Mouse (Mus musculus): Measurements from ENCODE around the gene Rrad.

Rrad gene

DNA sequence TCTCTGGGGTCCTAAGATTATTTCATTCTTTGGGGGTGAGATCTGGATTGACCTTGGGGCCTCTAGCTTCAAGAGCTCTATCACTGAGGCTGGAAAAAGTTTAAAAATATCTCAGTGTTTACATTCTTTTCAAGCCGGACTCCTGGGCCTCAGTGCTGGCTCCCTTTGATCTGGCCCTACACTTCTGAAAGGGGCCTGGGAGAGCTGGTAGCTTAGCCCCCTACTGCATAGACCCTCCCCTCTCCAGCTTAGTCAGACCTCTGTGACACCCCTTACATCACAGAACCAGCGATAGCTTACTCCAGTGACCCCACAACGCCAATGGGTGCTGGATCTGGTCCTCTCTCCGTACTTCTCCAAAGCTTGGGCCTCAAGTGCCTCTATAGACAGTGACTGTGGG is 19.5 kb downstream of the Rrad start:
- no peak for DNase-seq

DNA sequence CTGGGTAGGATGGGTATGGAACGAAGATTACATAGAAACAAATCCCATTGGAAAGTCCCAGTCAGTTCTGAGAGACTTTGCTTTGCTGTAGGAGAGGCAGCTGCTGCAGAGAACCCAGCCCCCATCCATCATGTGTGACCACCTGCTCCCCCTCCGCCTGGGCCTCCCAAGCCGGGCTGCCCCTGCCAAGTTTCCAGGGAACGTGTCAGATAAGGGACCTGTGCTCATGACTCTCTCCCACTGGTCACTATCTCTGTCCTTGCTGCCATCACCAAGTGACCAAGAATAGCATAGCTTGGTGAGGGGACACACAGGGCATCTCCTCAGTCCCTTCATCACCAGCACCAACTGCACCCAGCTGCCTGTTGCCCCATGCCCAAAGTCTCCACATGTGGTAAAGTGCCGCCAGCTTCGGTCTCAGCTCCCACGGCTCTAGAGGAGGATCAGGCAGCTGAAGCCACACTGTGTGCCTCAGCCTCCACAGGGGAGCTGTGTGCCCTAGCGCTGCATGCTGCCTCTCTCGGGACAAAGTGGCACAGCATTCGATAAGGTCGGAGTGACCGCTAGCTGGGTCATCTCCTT is 20.9 kb downstream of the Rrad start:
- no peak for DNase-seq

DNA sequence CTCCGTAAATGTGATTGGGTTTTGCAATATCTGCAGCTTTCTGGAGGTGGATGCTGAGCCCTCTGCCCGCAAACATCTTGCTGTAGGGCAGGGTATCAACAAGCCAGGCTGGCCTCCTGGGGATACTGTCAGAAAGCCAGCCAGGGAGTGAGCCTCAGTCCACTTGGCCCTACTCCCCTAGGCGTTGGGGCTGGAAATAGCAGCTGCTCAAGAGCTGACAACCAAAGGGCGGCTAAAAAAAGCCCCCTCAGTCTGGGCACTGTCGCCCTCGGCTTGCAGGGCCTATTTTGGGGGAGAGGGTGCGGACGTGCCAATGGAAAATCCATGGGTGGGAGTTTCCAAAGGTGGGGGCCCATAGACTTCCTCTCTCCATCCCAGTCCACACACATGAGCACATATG is 21.9 kb downstream of the Rrad start:
- DNase-seq, result no peak

DNA sequence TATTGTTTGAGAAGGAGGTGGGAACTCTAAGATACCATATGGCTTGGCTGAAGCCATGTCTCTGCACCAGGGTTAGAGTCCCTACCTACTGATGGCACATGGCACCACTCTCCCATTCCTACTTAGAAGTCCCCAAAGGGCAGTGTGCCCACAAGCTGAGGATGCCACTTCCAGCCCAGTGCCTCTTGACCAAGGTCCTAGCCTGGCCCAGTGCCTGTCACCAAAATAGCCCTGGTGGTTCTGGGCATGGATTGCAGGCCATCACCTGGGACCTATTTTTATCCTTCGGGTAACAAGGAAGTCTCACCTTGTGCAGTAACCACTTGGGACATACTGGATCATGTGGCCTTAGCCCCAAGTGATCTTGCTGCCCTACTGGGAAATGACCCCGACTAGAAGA is 23.2 kb downstream of the Rrad start:
- no peak for DNase-seq

DNA sequence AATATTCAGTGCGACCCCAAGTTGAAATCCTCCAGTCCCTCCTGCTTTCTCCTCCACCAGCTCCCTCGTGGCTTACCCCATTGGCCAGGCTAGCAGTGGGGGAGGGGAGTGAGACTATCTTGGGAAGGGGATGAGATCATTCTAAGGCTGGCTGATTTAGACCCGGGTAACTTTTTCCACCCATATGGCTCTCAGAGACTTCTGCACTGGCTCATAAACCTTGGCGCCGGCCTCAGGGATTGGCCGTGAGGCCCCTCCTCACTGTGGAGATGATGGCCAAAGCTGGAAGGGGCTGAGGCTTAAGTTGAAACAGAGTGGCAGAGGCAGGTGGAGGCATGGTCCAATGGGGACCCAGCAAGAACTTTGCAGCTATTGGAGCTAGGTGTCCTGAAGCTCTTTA is 24.8 kb downstream of the Rrad start:
- no peak for DNase-seq

DNA sequence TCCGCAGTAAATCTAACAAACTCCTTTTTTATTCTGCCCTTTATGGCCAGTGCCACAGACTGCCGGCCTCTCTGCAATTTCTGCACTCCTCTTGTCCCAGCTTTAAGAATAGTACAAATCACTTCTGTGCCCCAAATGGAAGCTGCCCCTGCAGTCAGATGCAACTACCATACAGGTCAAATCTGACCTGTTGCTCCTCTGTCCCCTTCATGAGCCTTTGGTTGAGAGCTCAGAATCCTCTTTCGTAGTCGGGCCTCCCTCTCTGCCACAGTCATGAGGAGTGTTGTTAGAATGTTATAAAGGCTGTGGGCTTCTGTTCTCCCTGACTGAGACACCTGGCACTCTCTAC is 27.9 kb downstream of the Rrad start:
- no peak for DNase-seq

DNA sequence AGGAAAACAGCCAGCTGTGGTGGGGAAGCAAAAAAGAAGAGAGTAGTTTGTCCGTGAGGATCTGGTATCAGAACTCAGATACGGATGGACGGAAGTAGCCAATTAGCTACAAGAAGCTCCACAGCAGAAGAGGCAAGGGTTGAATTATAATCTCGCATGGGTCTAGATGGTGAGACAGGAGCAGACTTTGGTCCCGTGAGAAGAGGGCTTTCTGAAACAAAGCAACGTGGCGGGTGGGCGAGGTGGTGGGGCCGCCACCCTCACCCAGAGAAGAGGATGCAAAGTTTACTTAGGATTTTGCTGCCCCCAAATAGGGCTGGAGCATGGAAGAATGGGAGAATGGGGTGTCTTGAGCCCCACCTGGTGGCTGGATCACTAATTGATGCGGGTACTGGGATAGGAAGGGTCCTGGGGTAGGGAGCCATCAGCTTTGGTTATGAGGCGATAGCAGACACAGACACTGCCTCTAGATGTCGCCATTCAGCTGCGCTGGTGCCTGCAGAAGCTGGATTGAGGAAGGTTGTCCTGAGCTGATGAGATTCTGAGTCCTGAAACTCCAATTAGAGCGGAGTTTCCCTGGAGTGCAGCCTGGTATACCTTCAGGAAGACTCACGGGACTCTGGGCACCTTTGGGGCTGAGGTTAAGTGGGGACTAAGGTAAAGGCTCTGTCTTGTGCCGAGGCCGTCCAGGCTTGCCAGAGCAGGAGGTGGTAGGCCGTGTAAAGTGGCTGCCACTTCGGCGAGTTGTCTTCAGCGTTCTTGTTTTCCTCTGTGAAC is 28.5 kb downstream of the Rrad start:
- DNase-seq, result peak; percentile 80

DNA sequence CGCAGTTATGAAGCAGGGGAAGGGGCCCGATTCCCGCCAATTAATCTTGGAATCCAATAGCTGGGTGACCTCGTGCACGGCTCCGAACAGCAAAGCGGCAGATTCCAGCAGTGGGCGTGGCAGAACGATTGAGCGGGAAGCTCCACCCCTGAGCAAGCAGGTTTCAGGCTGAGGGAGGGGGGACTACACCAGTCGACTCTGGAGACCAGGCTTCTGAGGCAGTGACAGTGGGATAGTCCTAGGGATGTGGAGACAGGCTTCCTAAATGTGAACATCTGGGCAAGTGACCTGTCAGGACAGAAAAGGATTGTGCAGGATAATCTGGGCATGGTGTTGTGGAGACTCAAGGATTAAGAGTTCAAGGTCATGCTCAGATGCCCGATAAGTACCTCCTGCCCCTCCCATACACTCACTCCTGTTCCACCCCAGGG is 29.2 kb downstream of the Rrad start:
- no peak for DNase-seq

DNA sequence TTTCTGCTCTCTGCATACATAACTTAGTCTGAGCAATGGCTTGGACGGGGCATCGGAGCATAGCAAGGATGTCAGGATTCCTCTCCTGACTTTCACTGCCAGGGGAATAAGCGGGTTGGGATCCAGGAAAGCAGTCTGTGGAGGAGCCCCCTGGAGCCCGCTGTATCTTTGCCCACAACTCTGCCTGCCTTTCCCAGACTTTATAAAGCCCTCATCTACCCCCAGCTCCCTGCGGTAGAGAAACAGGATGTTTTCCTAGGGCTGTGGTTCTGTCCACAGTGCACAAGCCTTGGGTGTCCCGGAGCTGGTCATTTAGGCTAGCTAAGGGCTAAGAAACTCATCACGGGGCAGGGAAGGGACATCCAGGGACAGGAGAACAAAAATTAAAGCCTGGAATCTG is 29.7 kb downstream of the Rrad start:
- no peak for DNase-seq

DNA sequence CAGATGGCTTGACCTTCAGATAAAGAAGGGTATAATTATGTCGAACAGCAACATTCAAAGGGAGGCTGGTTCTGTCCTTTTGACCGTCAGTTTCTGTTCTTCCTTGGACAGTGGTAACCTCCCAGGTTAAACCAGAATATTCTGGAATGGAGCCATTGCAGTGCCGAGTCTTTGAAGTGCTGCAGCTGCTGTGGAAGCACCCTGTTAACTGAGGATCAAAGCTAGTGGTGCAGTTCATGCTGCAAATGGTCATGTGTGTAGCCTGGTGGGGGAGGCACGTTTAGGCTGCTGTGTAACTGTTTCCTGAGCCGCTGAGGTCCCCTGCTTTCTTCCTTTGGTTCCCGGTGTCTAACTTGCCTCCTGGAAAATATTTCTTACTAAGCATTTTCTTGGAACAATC is 32.6 kb downstream of the Rrad start:
- no peak for DNase-seq

DNA sequence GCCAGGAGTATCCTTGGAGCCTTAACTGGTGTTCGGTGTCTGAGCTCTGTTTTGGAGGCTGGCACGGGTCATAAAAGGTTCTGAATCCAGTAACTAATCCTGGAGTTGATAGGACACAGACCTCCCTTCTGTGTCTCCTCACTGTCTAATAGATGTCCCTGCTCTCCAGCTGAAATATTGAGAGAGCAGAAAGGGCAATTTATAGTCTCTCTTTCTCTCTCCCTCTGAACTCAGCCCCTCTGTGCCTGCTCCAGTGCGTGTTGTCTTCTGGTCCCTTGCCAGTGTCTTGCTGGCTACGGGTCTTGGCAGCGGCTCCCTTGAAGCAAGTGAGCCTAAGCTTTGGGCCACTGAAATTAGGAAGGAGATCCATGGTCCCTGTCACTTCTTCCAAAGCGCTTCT is 33.5 kb downstream of the Rrad start:
- no peak for DNase-seq

DNA sequence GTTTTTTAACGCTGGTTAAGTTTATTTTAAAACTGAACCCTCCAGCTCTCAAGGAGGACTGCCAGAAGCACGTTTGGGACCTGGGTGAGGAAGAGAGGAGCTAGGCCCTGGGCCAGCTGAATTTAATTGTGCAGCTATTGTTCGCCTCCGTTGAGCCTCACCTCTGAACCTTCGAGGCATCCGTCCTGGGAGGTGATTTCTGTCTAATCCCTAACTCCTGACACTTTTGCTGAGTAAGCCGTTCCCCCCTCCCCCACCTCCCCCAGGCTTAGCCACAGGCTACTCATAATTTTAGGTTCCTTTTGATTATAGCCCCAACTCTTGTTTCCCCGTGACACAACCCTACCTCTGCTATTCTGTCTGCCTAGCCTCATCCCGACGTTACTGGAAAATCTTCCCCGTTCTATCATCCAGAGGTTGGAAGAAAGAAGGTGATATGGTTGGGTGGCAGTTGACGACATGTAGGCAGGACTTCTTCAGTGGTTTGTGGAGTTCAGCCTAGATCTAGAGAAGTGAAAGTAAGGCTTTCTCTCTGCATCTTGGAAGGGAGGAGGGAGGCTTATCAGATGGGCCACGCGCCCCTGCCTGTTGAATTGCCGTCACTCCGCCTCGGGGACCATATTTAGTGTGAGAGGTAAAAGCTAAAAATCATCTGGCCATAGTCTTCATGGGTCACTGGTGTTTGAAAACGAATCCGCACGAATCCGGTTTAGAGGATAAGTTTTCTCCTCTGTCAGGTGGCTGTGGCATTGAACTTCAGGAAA is 35.2 kb downstream of the Rrad start:
- no peak for DNase-seq

DNA sequence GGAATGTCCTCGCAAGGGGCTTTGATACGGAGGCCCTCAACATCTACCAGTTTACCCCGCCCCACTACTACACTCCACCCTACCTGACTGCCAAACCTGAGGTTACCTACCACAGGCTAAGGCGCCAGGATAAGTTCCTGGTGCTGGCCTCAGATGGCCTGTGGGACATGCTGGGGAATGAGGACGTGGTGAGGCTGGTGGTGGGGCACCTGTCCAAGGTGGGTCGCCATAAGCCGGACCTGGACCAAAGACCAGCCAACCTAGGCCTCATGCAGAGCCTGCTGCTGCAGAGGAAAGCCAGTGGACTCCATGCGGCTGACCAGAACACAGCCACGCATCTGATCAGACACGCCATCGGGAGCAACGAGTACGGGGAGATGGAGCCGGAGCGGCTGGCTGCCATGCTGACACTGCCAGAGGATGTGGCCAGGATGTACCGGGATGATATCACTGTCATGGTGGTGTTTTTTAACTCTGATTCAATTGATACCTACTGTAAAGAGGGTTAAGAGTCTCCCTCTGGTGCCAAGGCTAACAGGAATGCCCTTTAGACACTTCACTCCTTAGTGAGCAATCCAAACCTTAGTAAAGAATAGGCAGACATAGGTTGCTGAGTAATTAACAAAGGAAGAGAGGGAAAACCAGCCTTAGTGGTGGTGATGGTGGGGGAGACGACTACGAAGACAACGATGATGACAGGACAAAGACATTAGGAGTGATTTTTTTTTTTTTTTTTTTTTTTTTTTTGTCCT is 36.3 kb downstream of the Rrad start:
- DNase-seq, result no peak

DNA sequence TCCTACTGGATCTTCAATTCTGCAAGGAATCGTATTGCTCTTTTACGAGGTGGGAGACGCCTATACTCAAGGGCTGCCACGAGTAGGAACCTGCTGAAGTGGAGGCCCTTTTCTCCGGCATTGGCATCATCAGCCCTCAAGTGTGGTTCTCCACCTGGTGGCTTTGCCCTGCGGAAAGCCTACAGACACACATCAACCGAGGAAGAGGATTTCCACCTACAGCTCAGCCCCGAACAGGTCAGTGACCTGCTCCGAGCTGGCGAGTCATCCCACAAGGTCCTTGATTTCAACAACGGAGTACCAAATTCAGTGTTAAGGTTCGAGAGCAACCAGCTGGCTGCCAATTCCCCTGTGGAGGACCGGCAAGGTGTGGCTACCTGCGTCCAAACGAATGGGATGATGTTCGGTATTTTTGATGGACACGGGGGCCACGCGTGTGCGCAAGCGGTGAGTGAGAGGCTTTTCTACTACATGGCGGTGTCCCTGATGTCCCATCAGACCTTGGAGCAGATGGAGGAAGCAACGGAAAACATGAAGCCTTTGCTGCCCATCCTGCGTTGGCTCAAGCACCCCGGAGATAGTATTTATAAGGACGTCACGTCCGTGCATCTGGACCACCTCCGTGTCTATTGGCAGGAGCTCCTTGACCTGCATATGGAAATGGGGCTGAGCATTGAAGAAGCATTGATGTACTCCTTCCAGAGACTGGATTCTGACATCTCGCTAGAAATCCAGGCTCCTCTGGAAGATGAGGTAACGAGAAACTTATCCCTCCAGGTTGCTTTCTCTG is 37.4 kb downstream of the Rrad start:
- DNase-seq, result no peak

DNA sequence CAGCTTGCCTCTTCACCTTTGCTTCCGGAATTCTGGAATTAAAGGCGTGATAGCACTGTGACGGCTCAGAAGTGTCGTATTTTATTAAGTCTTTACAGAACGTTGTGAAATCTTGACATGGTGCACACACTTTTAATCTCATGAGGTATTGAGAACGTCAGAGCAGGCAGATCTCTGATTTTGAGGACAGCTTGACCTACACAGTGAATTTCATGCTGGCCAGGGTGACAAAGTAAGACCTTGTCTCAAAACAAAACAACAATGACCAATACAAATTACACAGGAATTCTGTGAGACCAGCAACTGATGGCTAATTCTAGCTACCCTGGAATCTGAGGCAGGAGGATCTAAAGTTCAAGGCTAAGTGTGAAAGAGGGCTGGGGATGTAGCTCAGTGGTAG is 38.6 kb downstream of the Rrad start:
- DNase-seq, result no peak

DNA sequence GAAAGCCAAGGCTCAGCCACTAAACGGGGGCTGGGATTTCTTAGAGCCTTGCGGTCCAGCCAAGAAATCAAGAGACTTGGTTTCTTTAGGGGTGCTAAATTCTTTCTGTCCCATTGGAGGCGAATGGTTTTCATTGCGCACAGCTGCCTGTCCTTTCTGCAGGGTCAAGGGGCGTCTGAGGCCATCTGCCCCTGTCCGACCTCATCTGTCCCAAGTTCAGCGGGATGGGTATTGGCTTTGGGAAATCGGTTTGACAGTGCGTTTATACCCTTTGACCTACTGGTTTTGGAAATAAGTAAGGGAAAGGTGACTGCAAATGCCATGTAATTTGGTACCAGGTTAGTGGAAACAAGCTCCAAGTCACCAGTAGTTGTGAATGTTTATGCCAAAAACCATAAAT is 39.3 kb downstream of the Rrad start:
- DNase-seq, result no peak

DNA sequence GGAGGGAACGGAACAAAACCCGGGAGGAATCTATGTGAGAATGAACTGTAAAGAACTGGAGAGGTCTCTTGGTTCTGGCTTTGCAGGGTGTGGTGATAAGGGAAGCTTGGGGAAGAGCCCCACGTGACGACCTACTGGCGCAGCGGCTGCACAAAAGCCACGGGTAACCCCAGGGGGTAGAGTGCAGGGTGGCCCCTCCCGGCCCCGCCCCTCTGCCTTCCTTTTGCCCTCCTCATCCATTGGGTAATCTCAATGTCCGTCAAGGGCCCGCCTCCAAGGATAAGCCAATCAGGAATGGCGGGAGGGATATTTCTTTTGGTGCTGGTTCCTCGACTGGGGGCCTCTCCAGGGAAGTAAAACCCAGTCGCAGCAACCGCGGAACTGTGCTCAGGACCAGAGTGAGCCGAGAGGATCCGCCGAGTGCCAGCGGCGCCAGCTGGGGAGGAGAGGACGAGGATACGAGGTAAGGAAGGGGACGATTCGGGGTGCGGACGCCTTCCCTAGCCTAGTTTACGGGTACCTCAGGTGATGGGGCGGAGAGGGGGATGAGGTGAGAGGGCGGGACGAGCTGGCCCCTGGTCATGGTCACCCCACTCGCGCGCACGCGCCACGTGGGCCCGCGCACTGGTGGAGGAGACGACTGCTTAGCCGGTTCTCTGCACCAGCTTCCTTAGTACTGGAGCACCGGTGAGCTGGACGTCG is 39.8 kb downstream of the Rrad start, which contains the start of gene Pdp2:
Pdp2 (plus strand) TSS at position 319 of the 702 bp plus-strand sequence.
- peak; percentile 95 for DNase-seq

DNA sequence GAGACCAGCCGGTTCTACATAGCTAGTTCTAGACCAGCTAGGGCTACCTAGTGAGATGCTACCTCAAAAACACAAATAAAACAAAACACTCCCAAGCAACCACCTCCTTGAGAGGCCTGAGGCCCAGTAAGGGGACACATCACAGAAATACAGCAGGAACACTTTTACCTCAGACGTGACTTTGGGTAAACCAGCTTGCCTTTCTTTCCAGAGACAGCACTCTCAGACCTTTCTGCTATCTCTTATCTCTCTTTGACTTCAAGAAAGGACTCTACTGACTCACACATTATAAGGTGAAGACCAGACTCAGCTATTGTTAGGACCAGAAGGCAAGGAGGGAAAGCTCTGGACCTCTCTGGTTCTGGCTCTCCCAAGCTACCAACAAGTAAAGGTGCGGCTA is 40.8 kb downstream of the Rrad start:
- no peak for DNase-seq

DNA sequence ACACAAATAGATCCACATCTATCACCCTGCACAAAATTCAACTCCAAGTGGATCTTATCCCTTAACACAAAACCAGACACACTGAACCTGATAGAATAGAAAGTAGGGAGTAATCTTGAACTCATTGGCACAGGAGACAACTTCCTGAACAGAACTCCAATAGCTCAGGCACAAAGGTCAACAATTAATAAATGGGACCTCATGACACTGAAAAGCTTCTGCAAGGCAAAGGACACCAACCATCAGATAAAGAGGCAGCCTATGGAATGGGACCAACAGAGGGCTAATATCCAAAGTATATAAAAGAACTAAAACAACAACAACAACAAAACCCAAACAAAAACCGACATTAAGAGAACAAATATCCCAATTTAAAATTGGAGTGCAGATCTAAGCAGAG is 46.6 kb downstream of the Rrad start:
- DNase-seq, result no peak

All from thymus, postnatal 25 days (tissue).